Mouse (Mus musculus) MEL (cell line): Measurements from ENCODE around the gene Lima1. TPM values are rescaled to one million over a fixed set of nuclear protein-coding genes. Genes with fewer than 3 reads are reported as not detected.

Experiments
- DNase-seq: peaks from one replicate; pipeline ENCODE4 v3.0.0; 2011; ENCODE audit warnings: low read depth, low spot score
- H3K27ac ChIP-seq: 2 replicates; pipeline ENCODE4 v1.5.1; 2012; ENCODE audit warnings: low read depth, mild to moderate bottlenecking, control low read depth, low read length, moderate library complexity; ENCODE audit not compliant: control insufficient read depth
- H3K27me3 ChIP-seq, 2 experiments: fragments of 150-350 bp in 1 of 2; sonication (generic) in 1 of 2; 2 replicates each; pipeline ENCODE4 v1.6.1; 2012; ENCODE audit warnings: low read length in 2 of 2, mild to moderate bottlenecking in 2 of 2, improper control_type of control experiment in 1 of 2, moderate library complexity in 1 of 2; ENCODE audit not compliant: insufficient read depth in 2 of 2, control insufficient read depth in 1 of 2
- H3K36me3 ChIP-seq, 2 experiments: 2 replicates each; pipeline ENCODE4 v1.6.1; 2012 to 2014; ENCODE audit warnings: low read length in 2 of 2, improper control_type of control experiment in 1 of 2, inconsistent platforms in 1 of 2, mild to moderate bottlenecking in 1 of 2; ENCODE audit not compliant: insufficient read depth in 2 of 2, control insufficient read depth in 1 of 2
- H3K4me1 ChIP-seq, 2 experiments: fragments of 150-350 bp in 1 of 2; sonication (generic) in 1 of 2; 2 replicates each; pipeline ENCODE4 v1.6.1; 2012; ENCODE audit warnings: low read length in 2 of 2, improper control_type of control experiment in 1 of 2, mild to moderate bottlenecking in 1 of 2; ENCODE audit not compliant: insufficient read depth in 2 of 2, control insufficient read depth in 1 of 2
- H3K4me3 ChIP-seq, 2 experiments: fragments of 150-350 bp in 1 of 2; sonication (generic) in 1 of 2; 2 replicates each; pipeline ENCODE4 v1.5.1; 2012; ENCODE audit warnings: low read depth in 2 of 2, low read length in 2 of 2, mild to moderate bottlenecking in 2 of 2, moderate library complexity in 2 of 2, control low read depth in 1 of 2, improper control_type of control experiment in 1 of 2; ENCODE audit not compliant: control insufficient read depth in 1 of 2, insufficient read depth in 1 of 2
- H3K79me2 ChIP-seq: 2 replicates; pipeline ENCODE4 v1.6.1; 2012; ENCODE audit warnings: mild to moderate bottlenecking, low read length, moderate library complexity; ENCODE audit not compliant: control insufficient read depth, poor library complexity, insufficient read depth
- H3K9ac ChIP-seq: 2 replicates; pipeline ENCODE4 v1.6.1; 2012; ENCODE audit warnings: low read depth, mild to moderate bottlenecking, control low read depth, low read length, moderate library complexity; ENCODE audit not compliant: control insufficient read depth, poor library complexity, severe bottlenecking
- H3K9me3 ChIP-seq: fragments of 150-350 bp; sonication (generic); replicated peaks from 2 replicates; pipeline ENCODE4 v1.6.1; 2012; ENCODE audit warnings: mild to moderate bottlenecking, low read length, improper control_type of control experiment, moderate library complexity; ENCODE audit not compliant: insufficient read depth
- BHLHE40 ChIP-seq: IDR thresholded peaks from 2 replicates; pipeline ENCODE4 v1.6.1; 2012; ENCODE audit warnings: low read depth, mild to moderate bottlenecking, inconsistent platforms, low read length, improper control_type of control experiment, borderline replicate concordance
- CHD1 ChIP-seq: IDR thresholded peaks from 2 replicates; pipeline ENCODE4 v1.6.1; 2012; ENCODE audit warnings: low read depth, mild to moderate bottlenecking, inconsistent platforms, low read length, improper control_type of control experiment
- CTCF ChIP-seq, 3 experiments: IDR thresholded peaks in 2 of 3; conservative IDR thresholded peaks in 1 of 3; 2 replicates each; pipeline ENCODE4 v1.5.1; 2011 to 2012; ENCODE audit warnings: low read length in 3 of 3, low read depth in 2 of 3, mild to moderate bottlenecking in 2 of 3, improper control_type of control experiment in 1 of 3, inconsistent platforms in 1 of 3, mixed read lengths in 1 of 3, moderate library complexity in 1 of 3; ENCODE audit not compliant: control insufficient read depth in 1 of 3, insufficient read depth in 1 of 3, poor library complexity in 1 of 3, severe bottlenecking in 1 of 3
- E2F4 ChIP-seq: IDR thresholded peaks from 2 replicates; pipeline ENCODE4 v1.6.1; 2011; ENCODE audit warnings: low read depth, low read length, improper control_type of control experiment, borderline replicate concordance
- ELF1 ChIP-seq: IDR thresholded peaks from 2 replicates; pipeline ENCODE4 v1.6.1; 2014; ENCODE audit warnings: low read depth, mild to moderate bottlenecking, inconsistent platforms, low read length, improper control_type of control experiment, moderate library complexity
- EP300 ChIP-seq, 2 experiments: IDR thresholded peaks; 2 replicates each; pipeline ENCODE4 v1.6.1; 2011; ENCODE audit warnings: improper control_type of control experiment in 2 of 2, low read length in 2 of 2, low read depth in 1 of 2, mild to moderate bottlenecking in 1 of 2
- ETS1 ChIP-seq: IDR thresholded peaks from 2 replicates; pipeline ENCODE4 v1.6.1; 2012; ENCODE audit warnings: low read depth, mild to moderate bottlenecking, inconsistent platforms, low read length, improper control_type of control experiment, moderate library complexity
- GABPA ChIP-seq: IDR thresholded peaks from 2 replicates; pipeline ENCODE4 v1.6.1; 2012; ENCODE audit warnings: low read depth, mild to moderate bottlenecking, inconsistent platforms, low read length, improper control_type of control experiment, moderate library complexity
- HCFC1 ChIP-seq: IDR thresholded peaks from 2 replicates; pipeline ENCODE4 v1.6.1; 2012; ENCODE audit warnings: low read depth, mild to moderate bottlenecking, inconsistent platforms, low read length, improper control_type of control experiment, moderate library complexity
- KAT2A ChIP-seq: conservative IDR thresholded peaks from 2 replicates; pipeline ENCODE4 v1.6.1; 2012; ENCODE audit warnings: low read depth, low read length, improper control_type of control experiment, inconsistent platforms
- MAFK ChIP-seq: IDR thresholded peaks from 2 replicates; pipeline ENCODE4 v1.6.1; 2011; ENCODE audit warnings: low read depth, mild to moderate bottlenecking, low read length, improper control_type of control experiment, borderline replicate concordance
- MAZ ChIP-seq: IDR thresholded peaks from 2 replicates; pipeline ENCODE4 v1.6.1; 2012; ENCODE audit warnings: low read depth, mild to moderate bottlenecking, inconsistent platforms, low read length, improper control_type of control experiment
- MEF2A ChIP-seq: IDR thresholded peaks from 2 replicates; pipeline ENCODE4 v1.6.1; 2014; ENCODE audit warnings: low read depth, mild to moderate bottlenecking, inconsistent platforms, low read length, improper control_type of control experiment; ENCODE audit not compliant: poor library complexity, insufficient replicate concordance, severe bottlenecking; ENCODE audit errors: extremely low read depth
- NELFE ChIP-seq: IDR thresholded peaks from 2 replicates; pipeline ENCODE4 v1.6.1; 2011; ENCODE audit warnings: low read depth, low read length, improper control_type of control experiment
- NRF1 ChIP-seq: IDR thresholded peaks from 2 replicates; pipeline ENCODE4 v1.6.1; 2014; ENCODE audit warnings: low read depth, mild to moderate bottlenecking, inconsistent platforms, low read length, improper control_type of control experiment, moderate library complexity; ENCODE audit not compliant: poor library complexity, insufficient read depth, severe bottlenecking
- POLR2A ChIP-seq, 2 experiments: IDR thresholded peaks; 2 replicates each; pipeline ENCODE4 v1.6.1; 2011 to 2012; ENCODE audit warnings: low read length in 2 of 2, mild to moderate bottlenecking in 2 of 2, control low read depth in 1 of 2, improper control_type of control experiment in 1 of 2, low read depth in 1 of 2, moderate library complexity in 1 of 2; ENCODE audit not compliant: control insufficient read depth in 1 of 2, insufficient read depth in 1 of 2, poor library complexity in 1 of 2
- POLR2AphosphoS2 ChIP-seq: IDR thresholded peaks from 2 replicates; pipeline ENCODE4 v1.6.1; 2011; ENCODE audit warnings: low read length, improper control_type of control experiment
- RCOR1 ChIP-seq: IDR thresholded peaks from 2 replicates; pipeline ENCODE4 v1.6.1; 2012; ENCODE audit warnings: low read depth, mild to moderate bottlenecking, inconsistent platforms, low read length, improper control_type of control experiment
- SMC3 ChIP-seq: IDR thresholded peaks from 2 replicates; pipeline ENCODE4 v1.6.1; 2011; ENCODE audit warnings: low read depth, low read length, improper control_type of control experiment
- TAL1 ChIP-seq: IDR thresholded peaks from 2 replicates; pipeline ENCODE4 v1.6.1; 2012; ENCODE audit warnings: mild to moderate bottlenecking, inconsistent platforms, low read length, moderate library complexity, mixed read lengths
- TBP ChIP-seq: IDR thresholded peaks from 2 replicates; pipeline ENCODE4 v1.8.0; 2011; ENCODE audit warnings: low read depth, low read length, improper control_type of control experiment
- ZNF384 ChIP-seq: IDR thresholded peaks from 2 replicates; pipeline ENCODE4 v1.6.1; 2012; ENCODE audit warnings: low read depth, mild to moderate bottlenecking, inconsistent platforms, low read length, improper control_type of control experiment
- polyA plus RNA-seq, 2 experiments: library from polyadenylated mRNA; stranded (reverse) in 1 of 2; unstranded in 1 of 2; fragments of >175 nt in 1 of 2; fragments of >200 nt in 1 of 2; gene quantifications; 2 replicates each; pipeline versions ENCODE4 v1.2.1 to v1.2.4; 2012; ENCODE audit warnings: low replicate concordance in 2 of 2, low read depth in 1 of 2; ENCODE audit not compliant: insufficient read length in 2 of 2, insufficient read depth in 1 of 2, missing spikeins in 1 of 2
- total RNA-seq: library from RNA; depleted of rRNA; stranded (reverse); fragments of 300-350 nt; gene quantifications from 2 replicates; pipeline ENCODE4 v1.2.3, GENCODE M21; 2012

Gene Lima1
- total and polyA plus RNA-seq, 3 experiments, result 1.1 to 7.9 TPM; not detected in 1

DNA sequence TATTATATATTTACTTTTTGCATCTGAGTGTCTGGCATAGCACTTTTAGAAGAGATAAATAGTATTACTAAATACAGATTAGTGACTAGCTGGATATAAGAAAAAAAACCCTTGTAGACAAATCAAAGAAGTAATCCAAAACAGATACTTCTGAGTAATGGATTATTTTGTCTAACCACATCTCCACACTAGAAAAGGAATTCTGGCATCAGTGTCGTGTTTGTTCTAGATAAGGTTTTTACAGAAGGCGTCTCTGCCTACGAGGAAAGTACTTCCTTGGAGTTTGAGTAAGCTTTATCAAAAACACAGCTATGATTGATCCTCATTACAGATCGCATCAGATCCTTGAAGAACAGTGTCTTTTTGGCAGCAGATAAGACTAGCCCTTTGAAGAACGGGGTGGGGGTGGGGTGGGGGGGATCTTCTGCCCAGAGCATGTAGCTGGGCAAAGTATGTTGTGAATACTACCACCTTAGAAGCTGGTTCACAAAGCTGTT lies 104.2 kb downstream of the Lima1 start (continued):
- TF ChIP-seq ZNF384, result 0 out of 2 replicates have a peak, but pooled peaks have one; percentile 25
- no peak for TF ChIP-seq MEF2A
- 0 out of 2 replicates have a peak, but pooled peaks have one; percentile 10 for TF ChIP-seq MAFK
- no peak for TF ChIP-seq TBP
- no peak for TF ChIP-seq KAT2A
- TF ChIP-seq RCOR1, result peak; percentile 93
- no peak for TF ChIP-seq HCFC1
- TF ChIP-seq CTCF (IDR thresholded peaks at IDR 0.05 in 2 of 3, conservative IDR thresholded peaks at IDR 0.05 in 1 of 3; ENCODE audit: control insufficient read depth in 1 of 3, insufficient read depth in 1 of 3, low read depth in 2 of 3, low read length in 3 of 3, poor library complexity in 1 of 3, severe bottlenecking in 1 of 3), result no peak
- TF ChIP-seq POLR2AphosphoS2, result no peak
- TF ChIP-seq BHLHE40, result 0 out of 2 replicates have a peak, but pooled peaks have one; percentile 40
- TF ChIP-seq ETS1, result peak; percentile 48
- TF ChIP-seq NELFE, result no peak
- no peak for TF ChIP-seq GABPA
- TF ChIP-seq POLR2A (IDR thresholded peaks at IDR 0.05; ENCODE audit: control insufficient read depth in 1 of 2, insufficient read depth in 1 of 2, low read depth in 1 of 2, low read length in 2 of 2, poor library complexity in 1 of 2), result no peak

DNA sequence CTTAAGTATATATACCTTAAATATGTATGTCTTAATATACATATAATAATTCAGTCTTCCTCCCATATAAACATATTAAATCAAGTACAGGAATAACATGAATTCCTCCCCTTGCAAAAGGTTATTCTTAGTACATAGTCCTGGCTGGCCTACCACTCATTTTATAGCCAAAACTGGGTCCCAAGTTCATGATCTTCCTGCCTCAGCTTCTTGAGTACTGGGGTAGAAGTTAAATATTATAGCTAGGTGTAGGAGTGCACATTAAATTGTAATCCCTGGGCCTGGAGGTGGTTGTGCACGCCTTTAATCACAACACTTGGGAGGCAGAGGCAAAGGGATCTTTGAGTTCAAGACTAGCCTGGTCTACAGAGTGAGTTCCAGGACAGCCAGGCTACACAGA lies 106.5 kb downstream of the Lima1 start:
- Histone ChIP-seq H3K9me3 (no peaks in the 10 kb centered on the region), H3K9ac (no peak overlapping the region), H3K4me1 (peaks cover 23 to 25% of the 10 kb centered on the region in 2 experiments), H3K27ac (no peak overlapping the region), H3K79me2 (no peaks in the 10 kb centered on the region; the same call in 1 of the 2 replicates), H3K27me3 (no peaks in the 10 kb centered on the region), H3K36me3 (peaks cover 0 to 35% of the 10 kb centered on the region in 2 experiments; a peak in 2 of 4 replicates), H3K4me3 (no peak overlapping the region)
- no peak for DNase-seq
- TF ChIP-seq MAZ (no peak), EP300 (IDR thresholded peaks at IDR 0.05; ENCODE audit: low read depth in 1 of 2, low read length in 2 of 2) (no peak), E2F4 (no peak), TAL1 (no peak), ETS1 (no peak), CTCF (IDR thresholded peaks at IDR 0.05 in 2 of 3, conservative IDR thresholded peaks at IDR 0.05 in 1 of 3; ENCODE audit: control insufficient read depth in 1 of 3, insufficient read depth in 1 of 3, low read depth in 2 of 3, low read length in 3 of 3, poor library complexity in 1 of 3, severe bottlenecking in 1 of 3) (no peak), POLR2A (IDR thresholded peaks at IDR 0.05; ENCODE audit: control insufficient read depth in 1 of 2, insufficient read depth in 1 of 2, low read depth in 1 of 2, low read length in 2 of 2, poor library complexity in 1 of 2) (no peak), SMC3 (no peak), NRF1 (no peak), ELF1 (no peak), CHD1 (no peak)
- TF ChIP-seq, all 39 proteins: peak for 0
